Mouse (Mus musculus): ENCODE results near the gene P4ha2. TPM values are rescaled to one million over a fixed set of nuclear protein-coding genes. Genes with fewer than 3 reads are reported as not detected.
A peak's percentile ranks its signal among the peaks of the same experiment; 100 is the strongest.

The P4ha2 gene
- polyA plus RNA-seq, 1 experiment from 2014 or later = 10.0 TPM

DNA sequence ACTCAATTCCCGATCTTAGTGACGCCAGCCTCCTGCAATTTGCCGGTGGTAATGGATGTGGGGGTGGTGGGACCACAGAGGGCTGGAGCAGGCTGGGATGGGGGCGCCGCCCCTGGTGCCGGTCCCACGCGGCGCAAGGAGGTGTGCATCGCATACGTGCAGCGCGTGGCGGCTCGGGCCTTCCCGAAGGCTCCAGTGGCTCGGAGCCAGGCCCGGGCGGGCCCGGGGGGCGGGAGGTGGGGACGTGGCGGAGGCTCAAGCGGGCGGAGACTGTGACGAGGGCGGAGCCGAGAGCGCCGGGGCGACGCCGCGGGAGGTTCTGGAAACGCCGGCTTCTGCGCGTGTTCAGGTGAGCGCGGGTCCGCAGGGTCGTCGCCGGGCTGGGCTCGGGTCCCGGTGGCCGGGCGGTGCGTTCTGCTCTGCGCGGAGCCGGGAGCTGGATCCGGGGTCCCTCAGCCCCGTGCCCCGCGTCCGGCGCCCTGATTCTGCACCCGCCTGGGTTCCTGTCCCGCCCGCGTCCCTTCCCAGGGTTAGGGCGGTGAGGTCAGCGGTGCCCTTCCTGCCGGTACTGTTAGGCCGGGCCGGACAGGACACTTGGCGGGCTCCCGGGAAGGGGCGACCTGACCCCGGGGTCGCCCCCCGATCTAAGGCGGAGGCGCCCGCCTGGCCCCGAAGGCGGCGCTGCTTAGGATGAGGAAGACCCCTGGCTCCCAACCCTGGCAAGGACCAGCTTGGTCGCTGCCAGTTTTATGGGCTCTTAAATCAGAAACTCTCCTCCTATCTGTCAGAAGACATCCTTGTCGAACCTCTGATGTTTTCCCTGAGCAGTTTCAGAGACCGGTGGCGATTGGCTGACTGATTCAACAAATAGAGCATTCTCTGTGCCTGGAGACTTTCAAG, 1.0 kb downstream of the P4ha2 start:
- WGBS = 1% methylated on average over 67 of the region's 83 CpGs
- H3K9me3 ChIP-seq = no peaks in the 10 kb centered on the region
- peaks cover 7% of the 10 kb centered on the region for H3K27me3 ChIP-seq (replicated peaks)
- H3K4me3 ChIP-seq = peak overlapping the region; percentile 61
- peak; percentile 84 for ATAC-seq (replicated peaks)
- H3K27ac ChIP-seq = no peak overlapping the region
- H3K9ac ChIP-seq = peak overlapping the region; percentile 74
- peak overlapping the region; percentile 98 for H3K4me2 ChIP-seq
- peaks cover 15% of the 10 kb centered on the region for H3K4me1 ChIP-seq
- H3K36me3 ChIP-seq (replicated peaks) = no peaks in the 10 kb centered on the region

DNA sequence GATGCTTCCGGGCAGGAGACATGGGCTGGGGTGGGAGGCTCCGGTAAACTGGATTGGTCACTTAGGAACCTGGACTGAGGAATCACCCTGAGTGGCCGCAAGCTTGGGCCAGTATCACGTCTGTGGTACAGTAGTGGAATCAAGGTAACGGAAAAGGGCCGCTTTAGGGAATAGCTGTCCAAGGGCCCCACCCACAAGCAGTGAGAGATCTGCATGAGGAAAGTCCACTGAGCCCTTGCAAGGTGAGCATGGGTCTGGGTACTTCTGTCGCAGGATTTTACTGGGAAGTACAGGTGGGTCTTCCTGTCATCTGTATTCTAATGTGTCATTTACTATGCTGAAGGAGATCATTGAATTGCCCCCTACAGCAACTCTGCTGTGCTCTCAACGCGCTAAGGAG, 1.8 kb downstream of the P4ha2 start:
- peak overlapping the region; percentile 61 for H3K4me3 ChIP-seq
- no peak overlapping the region for H3K27ac ChIP-seq
- H3K4me2 ChIP-seq = peak overlapping the region; percentile 98
- no peaks in the 10 kb centered on the region for H3K36me3 ChIP-seq (replicated peaks)
- peaks cover 17% of the 10 kb centered on the region for H3K4me1 ChIP-seq
- 79% methylated on average over 9 of the region's 9 CpGs for WGBS
- H3K27me3 ChIP-seq (replicated peaks) = peaks cover 7% of the 10 kb centered on the region
- no peak overlapping the region; the same call in 1 of the 2 replicates for H3K9ac ChIP-seq
- ATAC-seq (replicated peaks) = peak; percentile 50
- H3K9me3 ChIP-seq = no peaks in the 10 kb centered on the region

DNA sequence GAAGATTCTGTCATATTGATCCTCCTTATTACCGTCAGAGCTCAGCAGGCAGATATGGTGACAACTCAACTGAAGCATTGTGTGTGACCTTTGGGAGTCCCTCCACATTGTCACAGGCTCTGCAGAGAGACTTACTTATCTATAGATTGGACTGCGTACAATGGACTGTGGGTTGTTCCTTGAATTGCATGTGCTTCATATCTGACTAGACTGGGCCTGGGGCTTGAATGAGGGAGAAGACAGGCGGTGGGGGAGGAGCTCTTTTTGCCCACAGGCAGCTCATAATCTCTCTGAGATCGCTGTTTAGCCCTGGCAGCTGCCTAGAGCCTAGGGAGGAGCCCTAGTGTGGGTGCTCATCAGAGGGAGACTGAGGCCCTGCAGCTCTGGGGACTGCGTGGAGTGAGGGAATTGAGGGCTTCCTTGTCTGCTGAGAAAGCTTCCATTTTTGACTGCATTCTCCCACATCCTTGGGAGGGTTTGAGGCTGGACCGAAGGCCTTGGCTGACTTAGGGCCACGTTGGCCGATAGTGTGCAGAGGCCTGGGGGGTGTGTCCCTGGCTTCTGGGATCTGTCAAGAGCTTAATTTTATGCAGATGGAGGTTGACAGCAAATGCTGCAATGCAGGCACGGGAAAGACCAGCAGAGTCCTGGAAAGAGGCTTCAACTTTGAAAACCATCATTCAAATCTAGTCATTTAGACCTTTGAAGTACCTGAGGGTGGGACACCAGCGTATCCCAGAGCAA, 3.0 kb downstream of the P4ha2 start:
- Histone ChIP-seq H3K36me3 (replicated peaks) (no peaks in the 10 kb centered on the region), H3K27me3 (replicated peaks) (peaks cover 7% of the 10 kb centered on the region), H3K9me3 (no peaks in the 10 kb centered on the region), H3K4me3 (no peak overlapping the region), H3K9ac (no peak overlapping the region), H3K4me1 (peaks cover 18% of the 10 kb centered on the region), H3K27ac (no peak overlapping the region), H3K4me2 (no peak overlapping the region)
- WGBS = 67% methylated on average over 10 of the region's 10 CpGs
- no peak for ATAC-seq (replicated peaks)

DNA sequence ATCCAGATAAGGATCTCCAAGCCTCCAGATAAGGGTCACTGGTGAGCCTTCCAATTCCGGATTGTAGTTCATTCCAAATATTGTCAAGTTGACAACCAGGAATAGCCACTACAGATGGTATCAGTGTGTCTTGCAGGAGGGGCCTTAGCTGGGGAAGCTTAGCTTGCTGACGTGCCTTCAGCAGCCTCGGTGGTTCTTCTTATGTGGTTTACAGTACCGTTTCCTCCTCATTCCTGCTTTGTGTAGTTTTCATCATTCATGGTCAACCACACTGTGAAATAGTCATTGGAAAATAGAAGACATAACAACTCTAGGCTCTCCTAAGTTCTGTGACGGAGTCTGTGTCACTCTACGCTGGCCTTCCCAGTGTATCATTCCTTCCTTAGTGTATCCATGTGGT, 5.1 kb downstream of the P4ha2 start:
- H3K9ac ChIP-seq = no peak overlapping the region
- H3K4me3 ChIP-seq = no peak overlapping the region
- no peaks in the 10 kb centered on the region for H3K9me3 ChIP-seq
- H3K27me3 ChIP-seq (replicated peaks) = peaks cover 7% of the 10 kb centered on the region
- no peaks in the 10 kb centered on the region for H3K36me3 ChIP-seq (replicated peaks)
- ATAC-seq (replicated peaks) = no peak
- peaks cover 18% of the 10 kb centered on the region for H3K4me1 ChIP-seq
- WGBS = 92% methylated on average over 6 of the region's 6 CpGs
- no peak overlapping the region for H3K27ac ChIP-seq
- no peak overlapping the region for H3K4me2 ChIP-seq

DNA sequence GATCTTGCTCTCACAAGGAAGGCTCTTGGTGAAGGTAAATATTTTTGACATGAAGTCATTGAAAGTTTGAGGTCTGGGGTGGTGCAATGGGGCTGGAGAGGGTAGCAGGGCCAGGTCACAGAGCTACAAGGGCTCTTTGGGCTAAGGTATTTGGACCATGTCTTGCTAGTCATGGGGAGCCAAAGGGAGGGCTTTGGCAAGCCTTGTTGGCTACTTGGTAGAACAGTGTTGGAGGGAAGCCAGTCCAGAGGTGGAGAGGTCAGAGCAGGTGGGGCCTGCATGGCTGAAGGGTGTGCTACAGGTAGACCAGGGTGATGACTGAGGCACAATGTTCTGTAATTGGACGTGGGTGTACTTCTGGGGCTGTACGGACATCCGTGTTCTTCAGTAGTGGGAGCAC, 6.8 kb downstream of the P4ha2 start:
- H3K36me3 ChIP-seq (replicated peaks) = no peaks in the 10 kb centered on the region
- H3K4me2 ChIP-seq = no peak overlapping the region
- H3K9ac ChIP-seq = no peak overlapping the region
- no peak overlapping the region for H3K27ac ChIP-seq
- H3K9me3 ChIP-seq = no peaks in the 10 kb centered on the region
- no peak for ATAC-seq (replicated peaks)
- peaks cover 5% of the 10 kb centered on the region; the same call in 1 of the 2 replicates for H3K4me1 ChIP-seq
- H3K4me3 ChIP-seq = no peak overlapping the region
- peaks cover 5% of the 10 kb centered on the region; the same call in 1 of the 2 replicates for H3K27me3 ChIP-seq (replicated peaks)
- WGBS = 92% methylated on average over 3 of the region's 3 CpGs

DNA sequence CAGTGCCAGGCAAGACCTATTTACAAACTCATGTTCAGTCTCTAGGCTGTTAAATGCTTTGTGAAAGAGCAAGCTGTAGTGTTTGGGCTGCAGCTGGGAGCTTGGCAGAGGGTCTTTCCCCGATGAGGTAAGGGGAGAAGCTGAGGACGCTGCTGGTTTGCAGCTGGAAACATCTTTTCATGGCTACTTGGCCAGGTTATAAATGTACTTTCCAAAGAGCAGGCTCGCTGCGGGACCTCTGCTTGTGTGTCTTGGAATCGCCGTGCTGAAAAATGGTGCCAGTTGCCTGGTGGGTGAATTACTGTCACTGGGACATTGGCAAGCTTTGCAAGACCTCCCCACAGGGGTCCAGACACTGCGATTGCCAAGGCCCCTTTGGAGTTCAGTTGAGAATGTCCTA, 7.3 kb downstream of the P4ha2 start:
- no peaks in the 10 kb centered on the region for H3K36me3 ChIP-seq (replicated peaks)
- H3K27me3 ChIP-seq (replicated peaks) = no peaks in the 10 kb centered on the region
- no peak overlapping the region for H3K4me2 ChIP-seq
- peaks cover 7% of the 10 kb centered on the region for H3K4me1 ChIP-seq
- H3K9ac ChIP-seq = no peak overlapping the region
- ATAC-seq (replicated peaks) = no peak
- H3K27ac ChIP-seq = no peak overlapping the region
- no peak overlapping the region for H3K4me3 ChIP-seq
- H3K9me3 ChIP-seq = no peaks in the 10 kb centered on the region
- 73% methylated on average over 7 of the region's 7 CpGs for WGBS

DNA sequence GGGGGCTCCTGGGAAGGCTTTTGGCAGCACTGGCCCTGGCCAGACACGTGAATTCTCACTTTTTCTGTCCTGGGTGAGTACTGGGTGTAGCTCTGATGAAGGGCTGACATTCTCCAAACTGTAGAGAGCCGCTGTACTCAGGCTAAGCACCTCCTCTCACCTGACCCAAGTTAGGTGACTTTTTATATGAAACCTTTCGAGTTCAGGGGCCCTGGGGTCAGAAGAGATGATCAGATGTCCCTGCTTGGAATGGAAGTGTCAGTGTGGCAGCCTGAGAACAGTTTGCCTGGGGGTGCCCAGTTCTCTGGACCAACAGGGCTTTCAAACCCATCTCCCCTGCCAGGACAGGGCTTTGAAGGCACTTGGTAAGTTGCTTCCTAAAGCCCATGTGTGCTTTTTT, 8.2 kb downstream of the P4ha2 start:
- 60% methylated on average over 3 of the region's 3 CpGs for WGBS
- Histone ChIP-seq H3K36me3 (replicated peaks) (no peaks in the 10 kb centered on the region), H3K4me1 (peaks cover 16% of the 10 kb centered on the region), H3K4me2 (no peak overlapping the region), H3K9ac (no peak overlapping the region), H3K27me3 (replicated peaks) (no peaks in the 10 kb centered on the region), H3K4me3 (no peak overlapping the region), H3K27ac (no peak overlapping the region), H3K9me3 (no peaks in the 10 kb centered on the region)
- no peak for ATAC-seq (replicated peaks)

DNA sequence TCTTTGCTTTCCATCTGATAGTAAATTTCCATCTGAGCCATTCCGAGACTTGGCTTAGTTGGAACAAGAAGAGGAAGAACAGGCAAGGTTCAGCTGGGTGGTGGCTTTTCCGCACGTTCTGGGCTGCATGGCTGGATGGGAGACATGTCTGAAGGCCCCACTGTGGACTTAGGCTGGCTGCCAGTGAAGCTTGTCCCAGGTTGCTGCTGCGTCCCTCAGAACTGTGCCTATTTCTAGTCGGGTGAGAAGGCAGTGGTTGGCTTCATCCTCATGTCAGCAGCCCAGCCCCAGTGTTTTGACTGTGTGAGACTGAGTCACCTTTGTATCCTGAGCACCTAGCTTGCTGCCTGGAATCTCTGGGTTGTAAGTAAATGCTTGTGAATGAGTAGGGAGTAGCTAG, 9.0 kb downstream of the P4ha2 start:
- Histone ChIP-seq H3K9ac (no peak overlapping the region), H3K36me3 (replicated peaks) (no peaks in the 10 kb centered on the region), H3K4me2 (no peak overlapping the region), H3K4me1 (peaks cover 23% of the 10 kb centered on the region), H3K4me3 (no peak overlapping the region), H3K9me3 (no peaks in the 10 kb centered on the region), H3K27ac (no peak overlapping the region), H3K27me3 (replicated peaks) (no peaks in the 10 kb centered on the region)
- no peak for ATAC-seq (replicated peaks)
- WGBS = 79% methylated on average over 5 of the region's 5 CpGs

DNA sequence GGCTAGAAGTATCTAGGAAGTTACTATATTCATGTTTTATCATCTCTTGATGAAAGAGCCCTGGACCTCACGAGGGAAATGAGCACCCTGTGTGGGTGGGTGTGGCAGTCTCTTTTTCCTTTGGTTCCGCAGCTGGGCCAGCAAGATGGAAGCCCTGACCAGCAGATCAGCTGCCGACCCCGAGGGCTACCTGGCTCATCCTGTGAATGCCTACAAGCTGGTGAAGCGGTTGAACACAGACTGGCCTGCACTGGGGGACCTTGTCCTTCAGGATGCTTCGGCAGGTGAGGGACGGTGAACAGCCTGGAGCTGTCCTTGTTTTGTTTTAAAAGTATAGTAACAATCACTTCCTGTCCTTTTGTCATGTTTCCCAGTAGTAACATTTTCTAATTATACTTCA, 11.4 kb downstream of the P4ha2 start:
- H3K9me3 ChIP-seq = no peaks in the 10 kb centered on the region
- H3K4me3 ChIP-seq = no peak overlapping the region
- no peaks in the 10 kb centered on the region for H3K36me3 ChIP-seq (replicated peaks)
- H3K27me3 ChIP-seq (replicated peaks) = no peaks in the 10 kb centered on the region
- ATAC-seq (replicated peaks) = no peak
- WGBS = 88% methylated on average over 7 of the region's 7 CpGs
- peaks cover 30% of the 10 kb centered on the region for H3K4me1 ChIP-seq
- H3K27ac ChIP-seq = no peak overlapping the region
- no peak overlapping the region for H3K4me2 ChIP-seq
- no peak overlapping the region for H3K9ac ChIP-seq

DNA sequence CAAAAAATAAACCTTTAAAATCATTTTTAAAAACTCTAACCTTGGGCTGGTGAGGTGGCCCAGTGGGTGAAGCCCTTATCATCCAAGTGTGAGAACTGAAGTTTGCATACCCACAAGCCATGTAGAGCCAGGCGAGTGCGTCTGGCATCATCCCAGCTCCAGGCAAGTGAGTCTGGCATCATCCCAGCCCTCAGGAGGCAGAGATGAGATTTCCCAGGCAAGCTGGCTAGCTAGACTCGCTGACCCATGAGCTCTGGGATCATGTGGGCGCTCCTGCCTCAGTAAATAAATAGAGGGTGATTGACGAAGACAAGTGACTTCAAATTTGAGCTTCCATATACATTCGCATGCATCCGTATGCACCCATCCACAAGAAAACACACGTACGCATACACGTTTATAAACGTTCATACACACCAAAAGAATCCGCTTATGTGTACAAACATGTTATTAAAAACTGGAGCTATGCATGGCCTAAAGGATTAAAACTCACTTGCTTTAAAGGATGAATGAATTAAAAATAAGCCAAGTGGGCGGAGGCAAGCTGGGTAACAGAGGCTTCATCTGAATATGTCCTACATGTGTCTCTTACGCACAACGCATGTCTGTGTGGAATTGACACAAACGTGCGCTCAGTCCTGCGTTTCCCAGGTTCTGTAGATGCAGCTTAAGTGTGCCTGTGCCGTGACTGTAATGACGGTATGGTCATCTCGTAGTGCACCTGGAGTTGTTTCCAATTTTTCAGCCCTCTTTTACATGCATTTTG, 12.3 kb downstream of the P4ha2 start:
- peaks cover 27% of the 10 kb centered on the region for H3K4me1 ChIP-seq
- WGBS = 68% methylated on average over 21 of the region's 21 CpGs
- no peaks in the 10 kb centered on the region for H3K9me3 ChIP-seq
- H3K4me3 ChIP-seq = no peak overlapping the region
- H3K36me3 ChIP-seq (replicated peaks) = no peaks in the 10 kb centered on the region
- H3K27me3 ChIP-seq (replicated peaks) = no peaks in the 10 kb centered on the region
- no peak for ATAC-seq (replicated peaks)
- H3K27ac ChIP-seq = peak overlapping the region; percentile 85
- H3K4me2 ChIP-seq = 0 out of 2 replicates have a peak overlapping the region, but pooled peaks have one; percentile 33
- H3K9ac ChIP-seq = no peak overlapping the region

DNA sequence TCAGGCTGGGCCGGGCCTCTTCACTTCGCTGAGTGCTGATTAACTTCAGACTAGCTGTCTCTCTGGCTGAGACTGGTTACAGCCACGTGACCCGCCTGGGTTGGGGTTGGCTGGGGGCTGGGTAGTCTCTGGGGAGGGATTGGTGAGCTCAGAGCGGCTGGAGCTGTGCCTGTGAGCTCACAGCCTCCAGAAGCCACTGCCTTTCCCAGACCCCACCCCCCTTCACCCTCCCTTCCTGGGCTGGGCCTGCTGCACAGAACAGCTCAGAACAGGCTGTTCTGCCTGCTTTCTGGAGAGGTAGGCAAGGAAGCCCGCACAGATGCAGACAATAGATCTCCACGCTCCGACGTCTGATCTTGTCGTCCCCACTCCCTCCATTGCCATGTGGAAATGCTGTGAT, 13.0 kb downstream of the P4ha2 start:
- Histone ChIP-seq H3K9me3 (no peaks in the 10 kb centered on the region), H3K4me2 (peak overlapping the region; percentile 33), H3K4me1 (peaks cover 27% of the 10 kb centered on the region), H3K9ac (no peak overlapping the region; the same call in 1 of the 2 replicates), H3K27ac (peak overlapping the region; percentile 85), H3K36me3 (replicated peaks) (no peaks in the 10 kb centered on the region), H3K27me3 (replicated peaks) (no peaks in the 10 kb centered on the region), H3K4me3 (0 out of 2 replicates have a peak overlapping the region, but pooled peaks have one; percentile 7)
- ATAC-seq (replicated peaks) = peak; percentile 97
- 1% methylated on average over 10 of the region's 10 CpGs for WGBS

DNA sequence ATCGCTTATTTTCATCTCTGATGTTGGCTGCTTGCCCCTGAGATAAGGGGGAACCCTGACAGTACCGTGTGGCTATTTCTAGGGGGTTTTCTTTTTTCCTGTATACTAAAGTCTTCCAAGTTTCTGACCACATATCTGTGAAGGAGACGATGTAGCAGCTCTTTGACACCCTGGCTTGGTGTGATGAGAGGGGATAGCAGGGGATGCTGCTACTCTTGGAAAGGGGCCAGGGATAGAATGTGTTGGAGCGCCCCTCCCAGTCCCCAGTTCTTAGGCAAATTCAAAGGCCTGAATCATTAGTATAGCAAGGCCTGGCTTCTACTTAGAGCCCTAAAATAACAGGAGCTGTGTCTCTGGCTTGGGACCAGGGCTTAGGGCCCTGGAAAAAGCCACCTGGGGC, 13.5 kb downstream of the P4ha2 start:
- ATAC-seq (replicated peaks) = peak; percentile 32; the same call in 1 of the 2 replicates
- peak overlapping the region; percentile 33 for H3K4me2 ChIP-seq
- no peaks in the 10 kb centered on the region for H3K36me3 ChIP-seq (replicated peaks)
- 0 out of 2 replicates have a peak overlapping the region, but pooled peaks have one; percentile 7 for H3K4me3 ChIP-seq
- peaks cover 27% of the 10 kb centered on the region for H3K4me1 ChIP-seq
- H3K27ac ChIP-seq = peak overlapping the region; percentile 85
- no peaks in the 10 kb centered on the region for H3K9me3 ChIP-seq
- no peak overlapping the region; the same call in 1 of the 2 replicates for H3K9ac ChIP-seq
- H3K27me3 ChIP-seq (replicated peaks) = no peaks in the 10 kb centered on the region
- WGBS = 13% methylated on average over 4 of the region's 4 CpGs

All from midbrain, embryonic 15.5 days (tissue).